Mouse (Mus musculus) limb, embryonic 14.5 days (tissue): ENCODE measurements around the gene Supt4a. TPM values are rescaled to one million over a fixed set of nuclear protein-coding genes. Genes with fewer than 3 reads are reported as not detected.

Source experiments
- ATAC-seq: fragments of 200-750 bp; cut with Nextera tagmentation; 2 replicates; pipeline ENCODE4 v1.8.0; 2017; ENCODE audit warnings: low read depth, moderate number of reproducible peaks, moderate TSS enrichment; ENCODE audit not compliant: low FRiP score
- DNase-seq: peaks from one replicate; pipeline ENCODE4 v3.0.0-alpha.2; 2015; ENCODE audit warnings: low spot score
- H3K27ac ChIP-seq: fragments of 300-500 bp; sonication (generic); replicated peaks from 2 replicates; pipeline ENCODE4 v1.5.1; 2014; ENCODE audit warnings: low read depth, mild to moderate bottlenecking, low read length, moderate library complexity, mixed read lengths
- H3K27me3 ChIP-seq: fragments of 300-500 bp; sonication (generic); 2 replicates; pipeline ENCODE4 v1.6.1; 2014; ENCODE audit warnings: low read length, mixed read lengths; ENCODE audit not compliant: control insufficient read depth, insufficient read depth
- H3K36me3 ChIP-seq: fragments of 300-500 bp; sonication (generic); 2 replicates; pipeline ENCODE4 v1.6.1; 2014; ENCODE audit warnings: mild to moderate bottlenecking, low read length, moderate library complexity, mixed read lengths; ENCODE audit not compliant: control insufficient read depth, insufficient read depth
- H3K4me1 ChIP-seq: fragments of 300-500 bp; sonication (generic); 2 replicates; pipeline ENCODE4 v1.6.1; 2014; ENCODE audit warnings: antibody characterized with exemption, low read length, mixed read lengths; ENCODE audit not compliant: control insufficient read depth, insufficient read depth
- H3K4me2 ChIP-seq: fragments of 300-500 bp; sonication (generic); replicated peaks from 2 replicates; pipeline ENCODE4 v1.6.1; 2014; ENCODE audit warnings: low read depth, mild to moderate bottlenecking, low read length, moderate library complexity; ENCODE audit not compliant: severe bottlenecking
- H3K4me3 ChIP-seq: fragments of 300-500 bp; sonication (generic); replicated peaks from 2 replicates; pipeline ENCODE4 v1.5.1; 2014; ENCODE audit warnings: low read length
- H3K9ac ChIP-seq: fragments of 300-500 bp; sonication (generic); 2 replicates; pipeline ENCODE4 v1.6.1; 2014; ENCODE audit warnings: mild to moderate bottlenecking, low read depth, low read length, moderate library complexity; ENCODE audit not compliant: severe bottlenecking
- H3K9me3 ChIP-seq: fragments of 300-500 bp; sonication (generic); 2 replicates; pipeline ENCODE4 v1.6.1; 2016; ENCODE audit warnings: low read length; ENCODE audit not compliant: control insufficient read depth
- POLR2A ChIP-seq: fragments of 200-500 bp; IDR thresholded peaks from 2 replicates; pipeline ENCODE4 v1.8.0; 2012; ENCODE audit warnings: inconsistent platforms, mild to moderate bottlenecking, moderate library complexity, borderline replicate concordance; ENCODE audit not compliant: insufficient read depth, insufficient read length; ENCODE audit errors: extremely low read depth
- WGBS: fragments of 180-500 bp; shearing (Covaris S2); extraction: QIAGEN DNeasy Blood & Tissue Kit; methylation state at CpG from one replicate; pipeline ENCODE4 v1.1.7; 2014; 5-methylcytosine and 5-hydroxymethylcytosine counted together
- polyA plus RNA-seq, 2 experiments: library from polyadenylated mRNA; depleted of rRNA in 1 of 2; stranded (reverse) in 1 of 2; unstranded in 1 of 2; fragments of >200 nt; fragmentation: Nextera tagmentation in 1 of 2; extraction: Ambion mirVana in 1 of 2; gene quantifications; 2 replicates each; pipeline versions ENCODE4 v1.2.1 to v1.2.3; 2012 to 2014

The Supt4a gene
- polyA plus RNA-seq, 2 experiments, result 121 to 167 TPM

DNA sequence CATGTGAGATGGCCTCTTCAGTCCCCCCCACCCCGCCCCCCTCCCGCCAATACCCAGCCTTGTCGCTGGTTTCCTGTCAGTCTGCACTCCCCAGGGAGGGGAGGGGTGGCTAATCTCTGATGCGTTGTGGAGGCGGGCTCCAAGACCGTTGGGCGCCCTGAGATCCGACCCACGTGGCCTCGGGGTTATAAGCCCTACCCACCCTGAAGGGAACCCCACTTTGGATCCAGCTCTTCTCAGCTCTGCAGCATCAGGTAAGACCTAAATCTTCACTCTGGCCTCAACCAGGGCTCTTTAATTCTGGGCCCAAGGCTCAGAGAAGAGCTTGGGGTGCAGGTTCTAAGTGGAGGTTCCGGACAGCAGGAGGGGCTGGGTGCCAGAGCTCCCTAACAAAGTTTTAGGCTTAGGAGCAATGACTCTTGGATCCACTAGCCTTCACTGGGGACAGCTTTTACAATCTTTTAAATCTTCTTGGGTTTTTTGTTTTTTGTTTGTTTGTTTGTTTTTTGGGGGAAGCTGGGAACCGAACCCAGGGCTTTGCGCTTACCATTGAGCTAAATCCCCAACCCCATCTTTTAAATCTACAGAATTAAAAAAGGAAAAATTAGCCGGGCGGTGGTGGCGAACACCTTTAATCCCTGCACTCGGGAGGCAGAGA lies 18.1 kb downstream of the Supt4a start:
- H3K27me3 ChIP-seq, result peaks cover 6% of the 10 kb centered on the region; the same call in 1 of the 2 replicates
- no peak overlapping the region for H3K4me3 ChIP-seq
- no peaks in the 10 kb centered on the region for H3K36me3 ChIP-seq
- H3K9ac ChIP-seq, result no peak overlapping the region
- H3K9me3 ChIP-seq, result no peaks in the 10 kb centered on the region
- no peak overlapping the region for H3K4me2 ChIP-seq
- ATAC-seq, result no peak
- WGBS, result 83% methylated on average over 16 of the region's 17 CpGs
- H3K4me1 ChIP-seq, result no peaks in the 10 kb centered on the region
- no peak for DNase-seq
- H3K27ac ChIP-seq, result no peak overlapping the region
- TF ChIP-seq POLR2A, result no peak

DNA sequence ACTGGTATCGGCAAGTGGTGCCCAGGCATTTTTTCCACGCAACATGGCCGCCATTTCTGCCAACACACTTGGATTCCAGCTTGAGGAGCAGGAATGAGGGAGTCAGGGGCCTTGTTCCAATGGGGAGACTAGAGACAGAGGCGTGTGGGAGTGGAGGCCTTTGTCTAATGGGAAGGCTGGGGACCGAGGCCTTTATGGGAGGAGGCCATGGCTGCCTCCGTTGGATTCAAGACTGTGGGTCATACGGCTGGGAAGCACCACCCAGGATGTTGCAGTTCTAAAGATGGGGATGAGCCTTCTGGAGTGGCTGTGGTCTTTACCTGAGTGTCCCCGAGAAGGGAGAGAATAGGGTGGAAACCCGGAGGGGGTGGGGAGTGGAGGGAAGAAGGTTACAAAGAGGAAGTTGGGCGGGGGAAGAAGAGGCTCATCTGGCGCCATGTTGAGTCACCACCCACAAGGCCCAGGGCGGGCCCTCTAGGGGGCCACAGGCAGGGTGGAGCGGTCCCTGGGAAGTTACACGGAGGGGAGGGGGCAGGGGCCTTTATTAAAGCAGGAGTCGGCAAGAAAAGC lies 19.0 kb downstream of the Supt4a start:
- no peak for TF ChIP-seq POLR2A
- Histone ChIP-seq H3K9ac (no peak overlapping the region), H3K27me3 (peaks cover 14% of the 10 kb centered on the region; the same call in 1 of the 2 replicates), H3K4me3 (no peak overlapping the region), H3K27ac (no peak overlapping the region), H3K36me3 (no peaks in the 10 kb centered on the region), H3K4me2 (no peak overlapping the region), H3K9me3 (no peaks in the 10 kb centered on the region), H3K4me1 (no peaks in the 10 kb centered on the region)
- DNase-seq (no peak), ATAC-seq (no peak)
- WGBS, result 86% methylated on average over 15 of the region's 15 CpGs

DNA sequence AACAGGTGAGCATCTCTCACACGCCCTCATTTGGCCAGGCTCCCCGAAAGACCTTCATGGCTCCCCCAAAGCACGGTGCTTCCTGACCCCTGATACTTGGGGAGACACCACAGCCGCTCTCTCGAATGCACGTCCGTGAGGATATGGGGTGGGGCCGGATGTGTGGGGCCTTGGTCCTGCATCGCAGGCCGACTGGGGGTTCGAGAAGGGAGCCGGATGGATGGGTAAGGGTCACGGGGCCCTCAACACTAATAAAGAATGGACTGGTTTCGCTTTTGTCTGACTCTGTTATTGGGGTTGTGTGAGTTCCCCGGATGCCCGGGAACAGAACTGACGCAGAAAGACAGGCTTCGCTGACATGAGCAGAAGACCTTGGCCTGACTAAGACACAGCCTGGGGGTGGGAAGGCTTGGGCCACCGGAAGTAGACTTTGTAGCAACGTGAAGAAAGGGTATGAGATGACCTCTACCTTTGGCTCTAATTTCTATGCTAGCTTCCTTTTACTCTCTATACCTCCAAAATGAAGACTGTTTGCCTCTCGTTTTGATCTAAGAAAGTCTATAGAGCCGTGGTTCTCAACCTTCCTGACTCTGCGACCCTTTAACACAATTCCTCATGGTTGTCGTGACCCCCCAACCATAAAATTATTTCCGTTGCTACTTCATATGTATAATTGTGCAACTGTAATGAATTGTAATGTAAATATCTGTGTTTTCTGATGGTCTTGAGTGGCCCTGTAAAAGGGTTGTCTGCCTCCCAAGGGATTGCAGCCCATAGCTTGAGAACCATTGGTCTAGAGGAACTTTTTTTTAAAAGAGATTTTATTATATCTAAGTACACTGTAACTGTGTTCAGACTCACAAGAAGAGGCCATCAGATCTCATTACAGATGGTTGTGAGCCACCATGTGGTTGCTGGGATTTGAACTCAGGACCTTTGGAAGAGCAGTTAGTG lies 19.9 kb downstream of the Supt4a start:
- Histone ChIP-seq H3K4me1 (no peaks in the 10 kb centered on the region), H3K9me3 (no peaks in the 10 kb centered on the region), H3K36me3 (no peaks in the 10 kb centered on the region), H3K9ac (no peak overlapping the region), H3K27ac (no peak overlapping the region), H3K4me2 (no peak overlapping the region), H3K4me3 (no peak overlapping the region), H3K27me3 (peaks cover 23% of the 10 kb centered on the region)
- WGBS, result 88% methylated on average over 25 of the region's 25 CpGs
- ATAC-seq, result no peak
- no peak for TF ChIP-seq POLR2A
- no peak for DNase-seq

DNA sequence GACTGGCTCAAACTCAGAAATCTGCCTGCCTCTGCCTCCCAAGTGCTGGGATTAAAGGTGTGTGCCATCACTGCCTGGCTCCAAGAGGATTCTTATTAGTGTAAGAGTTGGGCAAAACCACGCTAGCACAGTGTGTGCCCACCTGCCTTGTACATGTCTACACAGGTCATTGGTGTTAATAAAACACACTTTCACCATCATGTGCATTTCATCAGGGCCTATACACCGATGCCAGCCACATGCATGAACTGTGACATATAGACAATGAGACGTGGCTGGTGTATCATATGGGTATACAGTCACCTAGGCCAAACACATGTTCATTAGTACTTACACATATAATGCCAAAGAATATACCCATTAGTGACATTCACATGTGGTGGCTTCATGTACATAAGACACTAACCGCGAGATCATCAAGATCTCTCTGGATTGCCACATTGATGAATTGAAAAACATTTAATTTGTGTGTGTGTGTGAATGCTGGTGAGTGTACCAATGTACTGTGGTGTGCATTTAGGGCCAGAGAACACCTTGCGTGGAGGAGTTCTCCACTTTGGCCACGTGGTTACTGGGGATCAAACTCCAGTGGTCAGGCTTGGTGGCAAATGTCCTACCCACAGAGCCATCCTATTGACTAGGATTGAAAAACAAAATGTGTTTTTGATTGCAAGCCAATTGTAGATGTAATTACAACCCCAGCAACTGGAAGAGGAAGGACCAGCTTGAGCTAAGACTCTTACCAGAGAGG lies 21.0 kb downstream of the Supt4a start:
- Histone ChIP-seq H3K27me3 (peaks cover 34% of the 10 kb centered on the region), H3K9me3 (no peaks in the 10 kb centered on the region), H3K9ac (no peak overlapping the region), H3K4me3 (no peak overlapping the region), H3K36me3 (no peaks in the 10 kb centered on the region), H3K4me2 (no peak overlapping the region), H3K27ac (no peak overlapping the region), H3K4me1 (peaks cover 1% of the 10 kb centered on the region)
- no peak for TF ChIP-seq POLR2A
- DNase-seq (no peak), ATAC-seq (no peak)
- WGBS, result 79% methylated on average over 7 of the region's 7 CpGs

DNA sequence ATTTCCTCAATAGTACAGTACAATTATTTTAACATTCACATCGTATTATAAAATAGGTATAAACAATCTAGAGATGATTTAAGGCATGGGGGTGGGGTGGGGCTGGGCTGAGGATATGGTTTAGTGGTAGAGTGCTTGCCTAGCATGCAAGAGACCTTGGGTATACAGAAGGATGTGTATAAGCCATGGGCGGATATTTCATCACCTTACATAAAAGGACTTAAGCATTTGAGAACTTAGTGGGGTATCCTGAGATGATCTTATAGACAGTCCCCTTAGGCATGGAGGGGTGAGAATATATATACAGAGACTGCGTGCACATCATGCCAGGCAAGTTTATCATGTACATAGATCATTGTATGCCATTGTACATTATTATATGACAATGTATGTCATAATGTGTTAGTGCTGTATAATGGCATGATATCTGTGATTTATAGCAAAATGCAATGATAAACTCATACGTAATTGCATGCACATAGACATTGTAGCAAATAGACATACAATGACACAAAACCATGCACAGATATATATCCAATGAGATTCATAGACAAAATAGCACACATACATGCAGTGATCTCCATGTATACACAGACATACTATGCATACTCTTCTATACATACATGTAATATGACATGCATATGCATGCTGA lies 21.7 kb downstream of the Supt4a start:
- Histone ChIP-seq H3K36me3 (no peaks in the 10 kb centered on the region), H3K27ac (no peak overlapping the region), H3K4me2 (no peak overlapping the region), H3K9me3 (no peaks in the 10 kb centered on the region), H3K4me3 (no peak overlapping the region), H3K27me3 (peaks cover 41% of the 10 kb centered on the region), H3K4me1 (peaks cover 6% of the 10 kb centered on the region), H3K9ac (no peak overlapping the region)
- no peak for TF ChIP-seq POLR2A
- no peak for DNase-seq
- WGBS, result 70% methylated on average over 4 of the region's 4 CpGs
- no peak for ATAC-seq
